Mouse (Mus musculus): ENCODE measurements around the gene Als2.

DNA sequence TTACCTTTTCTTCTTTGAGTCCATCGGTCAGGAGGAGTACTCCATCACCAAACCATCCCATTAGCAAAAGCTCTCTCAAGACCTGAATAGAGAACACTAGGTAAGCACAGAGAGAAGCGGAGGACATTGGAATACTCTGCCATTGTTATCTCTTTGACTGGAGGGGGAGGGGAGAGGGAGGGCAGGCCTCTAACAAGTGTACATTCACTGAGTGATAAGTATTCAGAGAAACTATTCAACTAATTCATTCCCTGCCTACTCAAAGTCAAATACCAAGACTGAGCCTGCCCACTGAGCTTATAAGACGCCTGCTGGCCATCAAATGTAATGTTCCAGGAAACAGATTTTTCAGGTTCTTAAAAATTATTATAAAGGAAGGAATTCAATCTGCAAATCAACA is 16.7 kb downstream of the Als2 start:
- TF ChIP-seq CTCF (IDR thresholded peaks at IDR 0.05) (no peak), EP300 (IDR thresholded peaks at IDR 0.05; ENCODE audit: insufficient read depth, low read depth, low read length) (no peak), POLR2A (IDR thresholded peaks at IDR 0.05; ENCODE audit: insufficient read depth, low read depth, low read length) (no peak)

Data from heart, adult 2 months (tissue).